Mouse (Mus musculus): ENCODE measurements at regions not wholly inside any gene's neighbourhood (a gene's known extent, or its start where the extent isn't known, plus 50 kb on each side); places are given as distances from the start of the nearest gene placed in this dataset.

GRCm38 (mm10) chr5:64678706-64679105 lies 124.5 kb upstream of the Klf3 start:
- no peak overlapping the region for H3K4me3 ChIP-seq (ENCODE audit: control insufficient read depth in 1 of 2, insufficient read depth in 1 of 2, low read depth in 2 of 2, low read length in 2 of 2)
- H3K9ac ChIP-seq (ENCODE audit: control insufficient read depth, low read depth, low read length, poor library complexity, severe bottlenecking), result no peak overlapping the region
- H3K79me2 ChIP-seq (ENCODE audit: control insufficient read depth, insufficient read depth, low read length, poor library complexity), result no peaks in the 10 kb centered on the region
- TF ChIP-seq CHD1 (IDR thresholded peaks at IDR 0.05; ENCODE audit: low read depth, low read length) (no peak), POLR2AphosphoS2 (IDR thresholded peaks at IDR 0.05; ENCODE audit: low read length) (no peak)
- H3K4me1 ChIP-seq (ENCODE audit: control insufficient read depth in 1 of 2, insufficient read depth in 2 of 2, low read length in 2 of 2), result peaks cover 15 to 40% of the 10 kb centered on the region in 2 experiments
- no peak overlapping the region for H3K27ac ChIP-seq (ENCODE audit: control insufficient read depth, low read depth, low read length)
- no peak for DNase-seq (ENCODE audit: low read depth, low spot score)
- H3K9me3 ChIP-seq (replicated peaks; ENCODE audit: insufficient read depth, low read length), result no peaks in the 10 kb centered on the region
- H3K36me3 ChIP-seq (ENCODE audit: control insufficient read depth in 1 of 2, insufficient read depth in 2 of 2, low read length in 2 of 2), result peaks cover 0 to 38% of the 10 kb centered on the region in 2 experiments; a peak in 2 of 4 replicates
- no peaks in the 10 kb centered on the region for H3K27me3 ChIP-seq (ENCODE audit: control insufficient read depth in 1 of 2, insufficient read depth in 2 of 2, low read length in 2 of 2)

GRCm38 (mm10) chr5:64679996-64680625 lies 123.1 kb upstream of the Klf3 start:
- no peak overlapping the region for H3K27ac ChIP-seq (ENCODE audit: control insufficient read depth, low read depth, low read length)
- no peak for DNase-seq (ENCODE audit: low read depth, low spot score)
- H3K9me3 ChIP-seq (replicated peaks; ENCODE audit: insufficient read depth, low read length), result no peaks in the 10 kb centered on the region
- no peaks in the 10 kb centered on the region for H3K27me3 ChIP-seq (ENCODE audit: control insufficient read depth in 1 of 2, insufficient read depth in 2 of 2, low read length in 2 of 2)
- H3K9ac ChIP-seq (ENCODE audit: control insufficient read depth, low read depth, low read length, poor library complexity, severe bottlenecking), result no peak overlapping the region
- H3K4me1 ChIP-seq (ENCODE audit: control insufficient read depth in 1 of 2, insufficient read depth in 2 of 2, low read length in 2 of 2), result peaks cover 15 to 43% of the 10 kb centered on the region in 2 experiments
- H3K4me3 ChIP-seq (ENCODE audit: control insufficient read depth in 1 of 2, insufficient read depth in 1 of 2, low read depth in 2 of 2, low read length in 2 of 2), result no peak overlapping the region
- no peak for TF ChIP-seq MEF2A (IDR thresholded peaks at IDR 0.05; ENCODE audit: extremely low read depth, insufficient replicate concordance, low read depth, low read length, poor library complexity, severe bottlenecking)
- TF ChIP-seq NELFE (IDR thresholded peaks at IDR 0.05; ENCODE audit: low read depth, low read length), result no peak
- no peak for TF ChIP-seq ZKSCAN1 (IDR thresholded peaks at IDR 0.05; ENCODE audit: low read depth, low read length)
- TF ChIP-seq CHD1 (IDR thresholded peaks at IDR 0.05; ENCODE audit: low read depth, low read length), result no peak
- H3K36me3 ChIP-seq (ENCODE audit: control insufficient read depth in 1 of 2, insufficient read depth in 2 of 2, low read length in 2 of 2), result peaks cover 0 to 46% of the 10 kb centered on the region in 2 experiments; a peak in 2 of 4 replicates
- H3K79me2 ChIP-seq (ENCODE audit: control insufficient read depth, insufficient read depth, low read length, poor library complexity), result no peaks in the 10 kb centered on the region

GRCm38 (mm10) chr5:64681161-64681560 lies 122.0 kb upstream of the Klf3 start:
- Histone ChIP-seq H3K9me3 (replicated peaks; ENCODE audit: insufficient read depth, low read length) (no peaks in the 10 kb centered on the region), H3K4me1 (ENCODE audit: control insufficient read depth in 1 of 2, insufficient read depth in 2 of 2, low read length in 2 of 2) (peaks cover 15 to 39% of the 10 kb centered on the region in 2 experiments), H3K79me2 (ENCODE audit: control insufficient read depth, insufficient read depth, low read length, poor library complexity) (no peaks in the 10 kb centered on the region), H3K27me3 (ENCODE audit: control insufficient read depth in 1 of 2, insufficient read depth in 2 of 2, low read length in 2 of 2) (no peaks in the 10 kb centered on the region), H3K9ac (ENCODE audit: control insufficient read depth, low read depth, low read length, poor library complexity, severe bottlenecking) (no peak overlapping the region), H3K36me3 (ENCODE audit: control insufficient read depth in 1 of 2, insufficient read depth in 2 of 2, low read length in 2 of 2) (peaks cover 0 to 43% of the 10 kb centered on the region in 2 experiments; a peak in 2 of 4 replicates), H3K4me3 (ENCODE audit: control insufficient read depth in 1 of 2, insufficient read depth in 1 of 2, low read depth in 2 of 2, low read length in 2 of 2) (no peak overlapping the region), H3K27ac (ENCODE audit: control insufficient read depth, low read depth, low read length) (no peak overlapping the region)
- no peak for DNase-seq (ENCODE audit: low read depth, low spot score)
- TF ChIP-seq MXI1 (IDR thresholded peaks at IDR 0.05; ENCODE audit: low read depth, low read length) (no peak), POLR2AphosphoS2 (IDR thresholded peaks at IDR 0.05; ENCODE audit: low read length) (no peak), POLR2AphosphoS5 (IDR thresholded peaks at IDR 0.05; ENCODE audit: borderline replicate concordance, low read depth, low read length) (no peak), GATA1 (IDR thresholded peaks at IDR 0.05; ENCODE audit: low read depth, low read length) (no peak), ELF1 (IDR thresholded peaks at IDR 0.05; ENCODE audit: low read depth, low read length) (no peak), RAD21 (IDR thresholded peaks at IDR 0.05; ENCODE audit: low read depth, low read length) (no peak), CHD1 (IDR thresholded peaks at IDR 0.05; ENCODE audit: low read depth, low read length) (no peak), MYC (IDR thresholded peaks at IDR 0.05; ENCODE audit: low read depth, low read length) (no peak), TBP (IDR thresholded peaks at IDR 0.05; ENCODE audit: low read depth, low read length) (no peak), NRF1 (IDR thresholded peaks at IDR 0.05; ENCODE audit: insufficient read depth, low read depth, low read length, poor library complexity, severe bottlenecking) (no peak), TCF12 (IDR thresholded peaks at IDR 0.05; ENCODE audit: low read depth, low read length) (no peak), KAT2A (conservative IDR thresholded peaks at IDR 0.05; ENCODE audit: low read depth, low read length) (no peak), BHLHE40 (IDR thresholded peaks at IDR 0.05; ENCODE audit: borderline replicate concordance, low read depth, low read length) (no peak), E2F4 (IDR thresholded peaks at IDR 0.05; ENCODE audit: borderline replicate concordance, low read depth, low read length) (no peak), USF2 (IDR thresholded peaks at IDR 0.05; ENCODE audit: borderline replicate concordance in 1 of 2, insufficient read depth in 1 of 2, low read depth in 1 of 2, low read length in 2 of 2) (no peak), USF1 (IDR thresholded peaks at IDR 0.05; ENCODE audit: low read depth, low read length) (no peak), TAL1 (IDR thresholded peaks at IDR 0.05; ENCODE audit: low read length) (no peak)

Data from MEL (cell line).